Comparison of ENCODE assay signal across 8 mouse cellular contexts in genomic region chr12:75736296-75736695, GRCm38 (mm10). TPM values are rescaled to one million over a fixed set of nuclear protein-coding genes. Genes with fewer than 3 reads are reported as not detected.
A peak's percentile ranks its signal among the peaks of the same experiment; 100 is the strongest.
DNase-seq lines count a peak whose midpoint lies in the region; ATAC-seq and TF ChIP-seq lines count a peak whose summit lies in the region.
"Had no signal": no experiment of that assay in that cellular context is flagged by ENCODE, and none has a peak within 500 bp of the region (broad histone marks: within the 10 kb centered on the region; RNA-seq: fewer than 3 reads in every experiment).

No protein-coding gene starts in this region.

- DNase-seq in heart, postnatal 0 days (ENCODE audit: low spot score): no peak
- DNase-seq in heart, adult 9 months (ENCODE audit: low spot score in 2 of 2): no peak
- no peak for DNase-seq in midbrain, embryonic 11.5 days (ENCODE audit: low spot score, missing footprints)
- DNase-seq in induced T-regulatory cell, adult 2 months (ENCODE audit: low read depth): peak; percentile 20
- DNase-seq in lung, postnatal 0 days (ENCODE audit: low spot score): no peak

- H3K27ac ChIP-seq in heart, postnatal 0 days (ENCODE audit: low read depth): no peak overlapping the region
- H3K27ac ChIP-seq in midbrain, embryonic 12.5 days (replicated peaks): no peak overlapping the region
- no peak overlapping the region for H3K27ac ChIP-seq in midbrain, embryonic 11.5 days (ENCODE audit: low read depth, low read length)
- H3K27ac ChIP-seq in liver, embryonic 16.5 days (ENCODE audit: low read length): no peak overlapping the region
- H3K27ac ChIP-seq in lung, postnatal 0 days (ENCODE audit: low read length): no peak overlapping the region
- H3K27ac ChIP-seq: macrophage had no signal

- H3K4me1 ChIP-seq in heart, postnatal 0 days (ENCODE audit: control insufficient read depth, insufficient read depth): peaks cover 12% of the 10 kb centered on the region
- peaks cover 18% of the 10 kb centered on the region for H3K4me1 ChIP-seq in midbrain, embryonic 12.5 days
- peaks cover 9% of the 10 kb centered on the region for H3K4me1 ChIP-seq in midbrain, embryonic 11.5 days (ENCODE audit: control insufficient read depth, insufficient read depth, low read length)
- H3K4me1 ChIP-seq in liver, embryonic 16.5 days (ENCODE audit: control insufficient read depth, low read depth, low read length): peaks cover 17% of the 10 kb centered on the region
- H3K4me1 ChIP-seq in lung, postnatal 0 days (ENCODE audit: insufficient read depth, low read depth, low read length): 0 out of 2 replicates have a peak, but pooled peaks cover 4% of the 10 kb centered on the region

- no peak overlapping the region for H3K9ac ChIP-seq in heart, postnatal 0 days (replicated peaks; ENCODE audit: low read depth, low read length)
- H3K9ac ChIP-seq in midbrain, embryonic 12.5 days (replicated peaks): no peak overlapping the region
- no peak overlapping the region for H3K9ac ChIP-seq in midbrain, embryonic 11.5 days (ENCODE audit: low read length)
- no peak overlapping the region for H3K9ac ChIP-seq in liver, embryonic 16.5 days (ENCODE audit: low read depth, low read length)
- H3K9ac ChIP-seq in lung, postnatal 0 days (replicated peaks; ENCODE audit: low read depth): no peak overlapping the region

- H3K4me2 ChIP-seq in heart, postnatal 0 days (ENCODE audit: low read depth, low read length): peak overlapping the region; percentile 97
- peak overlapping the region; percentile 93; the same call in 1 of the 2 replicates for H3K4me2 ChIP-seq in midbrain, embryonic 12.5 days (replicated peaks)
- H3K4me2 ChIP-seq in midbrain, embryonic 11.5 days: no peak overlapping the region
- peak overlapping the region; percentile 92 for H3K4me2 ChIP-seq in liver, embryonic 16.5 days (ENCODE audit: low read depth, low read length)
- H3K4me2 ChIP-seq in lung, postnatal 0 days (replicated peaks; ENCODE audit: low read depth, low read length): no peak overlapping the region

- no peaks in the 10 kb centered on the region for H3K36me3 ChIP-seq in heart, postnatal 0 days (replicated peaks; ENCODE audit: control insufficient read depth, insufficient read depth, low read length)
- no peaks in the 10 kb centered on the region for H3K36me3 ChIP-seq in midbrain, embryonic 12.5 days
- no peaks in the 10 kb centered on the region for H3K36me3 ChIP-seq in midbrain, embryonic 11.5 days (ENCODE audit: control insufficient read depth, insufficient read depth, low read length)
- no peaks in the 10 kb centered on the region for H3K36me3 ChIP-seq in liver, embryonic 16.5 days (ENCODE audit: control insufficient read depth, insufficient read depth)
- H3K36me3 ChIP-seq in lung, postnatal 0 days (ENCODE audit: insufficient read depth, low read length): no peaks in the 10 kb centered on the region

- no peaks in the 10 kb centered on the region for H3K27me3 ChIP-seq in heart, postnatal 0 days (ENCODE audit: control insufficient read depth, insufficient read depth, low read length)
- H3K27me3 ChIP-seq in midbrain, embryonic 12.5 days: peaks cover 15% of the 10 kb centered on the region
- H3K27me3 ChIP-seq in midbrain, embryonic 11.5 days (ENCODE audit: control insufficient read depth, insufficient read depth, low read length): peaks cover 3% of the 10 kb centered on the region; the same call in 1 of the 2 replicates
- H3K27me3 ChIP-seq in liver, embryonic 16.5 days (ENCODE audit: control insufficient read depth, insufficient read depth, low read depth, low read length): no peaks in the 10 kb centered on the region
- H3K27me3 ChIP-seq in lung, postnatal 0 days (replicated peaks; ENCODE audit: insufficient read depth, low read length): no peaks in the 10 kb centered on the region

- no peak overlapping the region for H3K4me3 ChIP-seq in heart, postnatal 0 days (ENCODE audit: low read depth, low read length)
- H3K4me3 ChIP-seq in midbrain, embryonic 12.5 days: no peak overlapping the region
- H3K4me3 ChIP-seq in midbrain, embryonic 11.5 days (ENCODE audit: low read depth, low read length): no peak overlapping the region
- no peak overlapping the region for H3K4me3 ChIP-seq in liver, embryonic 16.5 days (ENCODE audit: low read depth, low read length)
- no peak overlapping the region for H3K4me3 ChIP-seq in lung, postnatal 0 days (ENCODE audit: low read depth, low read length)

- 64% methylated on average over 4 of the region's 4 CpGs for WGBS in heart, postnatal 0 days
- WGBS in midbrain, embryonic 12.5 days: 76% methylated on average over 4 of the region's 4 CpGs
- WGBS in midbrain, embryonic 11.5 days: 82% methylated on average over 4 of the region's 4 CpGs
- 64% methylated on average over 4 of the region's 4 CpGs for WGBS in liver, embryonic 16.5 days (ENCODE audit: insufficient replicate concordance)
- 63% methylated on average over 4 of the region's 4 CpGs for WGBS in lung, postnatal 0 days

- no peaks in the 10 kb centered on the region for H3K9me3 ChIP-seq in heart, postnatal 0 days (replicated peaks; ENCODE audit: control insufficient read depth, low read length)
- no peaks in the 10 kb centered on the region for H3K9me3 ChIP-seq in midbrain, embryonic 12.5 days
- H3K9me3 ChIP-seq in midbrain, embryonic 11.5 days (ENCODE audit: control insufficient read depth, low read length): no peaks in the 10 kb centered on the region
- no peaks in the 10 kb centered on the region for H3K9me3 ChIP-seq in liver, embryonic 16.5 days (replicated peaks; ENCODE audit: control insufficient read depth, low read length)
- no peaks in the 10 kb centered on the region for H3K9me3 ChIP-seq in lung, postnatal 0 days (ENCODE audit: low read length)

- TF ChIP-seq EP300 in heart, postnatal 0 days (IDR thresholded peaks at IDR 0.05; ENCODE audit: low read depth): no peak
- TF ChIP-seq EP300 in lung, postnatal 0 days (IDR thresholded peaks at IDR 0.05): no peak

- ATAC-seq in heart, postnatal 0 days (ENCODE audit: insufficient read depth, low read depth): no peak
- ATAC-seq in midbrain, embryonic 12.5 days (ENCODE audit: low FRiP score, low read depth): no peak
- no peak for ATAC-seq in midbrain, embryonic 11.5 days (ENCODE audit: low FRiP score)
- ATAC-seq in liver, embryonic 16.5 days (ENCODE audit: low read depth): no peak
- no peak for ATAC-seq in lung, postnatal 0 days

- no peak for TF ChIP-seq CTCF in heart, postnatal 0 days (IDR thresholded peaks at IDR 0.05; ENCODE audit: low read depth)
- TF ChIP-seq CTCF in lung, postnatal 0 days (IDR thresholded peaks at IDR 0.05): no peak

RNA-seq across cellular contexts. Expression of gene Sgpp1, which starts 0.8 kb away (rescaled TPM):
- 28.4 and 38.1 TPM in 2 replicates for total RNA-seq in heart, postnatal 0 days (2014; rRNA removed; ENCODE audit: low replicate concordance)
- 10.2 and 10.4 TPM in 2 replicates for polyA plus RNA-seq in heart, postnatal 0 days (2015; fragmentation: Nextera tagmentation; extraction: Ambion mirVana)
- polyA plus RNA-seq in midbrain, embryonic 12.5 days (2016; fragmentation: Nextera tagmentation; extraction: Ambion mirVana): 8.5 and 10.6 TPM in 2 replicates
- polyA plus RNA-seq in midbrain, embryonic 11.5 days (2014; fragmentation: Nextera tagmentation; extraction: Ambion mirVana): 10.0 and 10.2 TPM in 2 replicates
- polyA plus RNA-seq in liver, embryonic 16.5 days (2015; fragmentation: Nextera tagmentation; extraction: Ambion mirVana): 10.9 and 11.5 TPM in 2 replicates
- polyA plus RNA-seq in lung, postnatal 0 days (2015; fragmentation: Nextera tagmentation; extraction: Ambion mirVana): 12.4 and 12.7 TPM in 2 replicates

Comparison
In these comparisons a context has a peak if more than half of its experiments do, and no peak if none do; other contexts are left out.
1. H3K4me2 ChIP-seq: peak in heart, postnatal 0 days (single experiment), midbrain, embryonic 12.5 days (single experiment) and liver, embryonic 16.5 days (single experiment); none in midbrain, embryonic 11.5 days (single experiment) and lung, postnatal 0 days (single experiment).